Mouse (Mus musculus) kidney, embryonic 14.5 days (tissue): ENCODE data around the gene Gipc3. TPM values are rescaled to one million over a fixed set of nuclear protein-coding genes. Genes with fewer than 3 reads are reported as not detected.

Source experiments
- ATAC-seq: fragments of 200-750 bp; cut with Nextera tagmentation; 2 replicates; pipeline ENCODE4 v1.8.0; 2017; ENCODE audit warnings: moderate number of reproducible peaks, mild to moderate bottlenecking, moderate TSS enrichment, moderate library complexity; ENCODE audit not compliant: low FRiP score, low TSS enrichment
- H3K27ac ChIP-seq: fragments of 300-500 bp; sonication (generic); 2 replicates; pipeline ENCODE4 v1.5.1; 2014; ENCODE audit warnings: low read depth, mild to moderate bottlenecking, low read length, moderate library complexity, mixed read lengths
- H3K27me3 ChIP-seq: fragments of 300-500 bp; sonication (generic); 2 replicates; pipeline ENCODE4 v1.6.1; 2014; ENCODE audit warnings: mild to moderate bottlenecking, low read length; ENCODE audit not compliant: control insufficient read depth, insufficient read depth
- H3K36me3 ChIP-seq: fragments of 300-500 bp; sonication (generic); 2 replicates; pipeline ENCODE4 v1.6.1; 2014; ENCODE audit warnings: low read length, mixed read lengths; ENCODE audit not compliant: control insufficient read depth, insufficient read depth
- H3K4me1 ChIP-seq: fragments of 300-500 bp; sonication (generic); 2 replicates; pipeline ENCODE4 v1.6.1; 2014; ENCODE audit warnings: low read length, mixed read lengths; ENCODE audit not compliant: control insufficient read depth, insufficient read depth
- H3K4me2 ChIP-seq: fragments of 300-500 bp; sonication (generic); replicated peaks from 2 replicates; pipeline ENCODE4 v1.6.1; 2014; ENCODE audit warnings: low read depth, mild to moderate bottlenecking, low read length
- H3K4me3 ChIP-seq: fragments of 300-500 bp; sonication (generic); 2 replicates; pipeline ENCODE4 v1.5.1; 2014; ENCODE audit warnings: mild to moderate bottlenecking, low read length
- H3K9ac ChIP-seq: fragments of 300-500 bp; sonication (generic); 2 replicates; pipeline ENCODE4 v1.6.1; 2014; ENCODE audit warnings: low read depth, mild to moderate bottlenecking, low read length, moderate library complexity
- H3K9me3 ChIP-seq: fragments of 300-500 bp; sonication (generic); 2 replicates; pipeline ENCODE4 v1.6.1; 2016; ENCODE audit warnings: low read length; ENCODE audit not compliant: control insufficient read depth
- WGBS: fragments of 180-500 bp; shearing (Covaris S2); extraction: QIAGEN DNeasy Blood & Tissue Kit; methylation state at CpG from one replicate; pipeline ENCODE4 v1.1.7; 2014; 5-methylcytosine and 5-hydroxymethylcytosine counted together
- polyA plus RNA-seq: library from polyadenylated mRNA; unstranded; fragments of >200 nt; fragmentation: Nextera tagmentation; extraction: Ambion mirVana; gene quantifications from 2 replicates; pipeline ENCODE4 v1.2.1, GENCODE M21; 2014

The Gipc3 gene
- polyA plus RNA-seq, 1 experiment from 2014 or later, result 0.05 TPM

- Histone ChIP-seq H3K27ac (no peak overlapping the region), H3K4me2 (no peak overlapping the region), H3K9ac (no peak overlapping the region), H3K27me3 (peaks cover 22% of the 10 kb centered on the region), H3K4me3 (no peak overlapping the region), H3K4me1 (peaks cover 7% of the 10 kb centered on the region; the same call in 1 of the 2 replicates), H3K9me3 (no peaks in the 10 kb centered on the region), H3K36me3 (no peaks in the 10 kb centered on the region)
- 35% methylated on average over 16 of the region's 16 CpGs for WGBS
- ATAC-seq, result no peak
Measured at GRCm38 (mm10) chr10:81341333-81341949, 1.6 kb downstream of the Gipc3 start.

- peaks cover 22% of the 10 kb centered on the region for H3K27me3 ChIP-seq
- H3K4me3 ChIP-seq, result no peak overlapping the region
- H3K4me2 ChIP-seq, result no peak overlapping the region
- no peak overlapping the region for H3K27ac ChIP-seq
- H3K9me3 ChIP-seq, result no peaks in the 10 kb centered on the region
- WGBS, result 41% methylated on average over 17 of the region's 17 CpGs
- H3K4me1 ChIP-seq, result peaks cover 12% of the 10 kb centered on the region; the same call in 1 of the 2 replicates
- H3K9ac ChIP-seq, result no peak overlapping the region
- ATAC-seq, result no peak
- H3K36me3 ChIP-seq, result no peaks in the 10 kb centered on the region
Measured at GRCm38 (mm10) chr10:81340551-81341332, 2.3 kb downstream of the Gipc3 start.

GRCm38 (mm10) chr10:81336558-81336957 is 6.5 kb downstream of the Gipc3 start:
- no peak for ATAC-seq
- Histone ChIP-seq H3K4me2 (no peak overlapping the region), H3K36me3 (no peaks in the 10 kb centered on the region), H3K9ac (no peak overlapping the region), H3K27ac (peak overlapping the region; percentile 52; the same call in 1 of the 2 replicates), H3K4me3 (no peak overlapping the region), H3K27me3 (peaks cover 9% of the 10 kb centered on the region), H3K9me3 (no peaks in the 10 kb centered on the region), H3K4me1 (peaks cover 26% of the 10 kb centered on the region)
- WGBS, result 70% methylated on average over 4 of the region's 4 CpGs

- H3K9ac ChIP-seq, result no peak overlapping the region
- H3K27me3 ChIP-seq, result peaks cover 9% of the 10 kb centered on the region
- ATAC-seq, result peak; percentile 41
- no peaks in the 10 kb centered on the region for H3K36me3 ChIP-seq
- H3K4me2 ChIP-seq, result no peak overlapping the region; the same call in 1 of the 2 replicates
- 42% methylated on average over 12 of the region's 19 CpGs for WGBS
- no peaks in the 10 kb centered on the region for H3K9me3 ChIP-seq
- H3K4me3 ChIP-seq, result no peak overlapping the region
- H3K27ac ChIP-seq, result peak overlapping the region; percentile 52
- peaks cover 26% of the 10 kb centered on the region for H3K4me1 ChIP-seq
Measured at GRCm38 (mm10) chr10:81335393-81336340, 7.4 kb downstream of the Gipc3 start.

GRCm38 (mm10) chr10:81334324-81334723 is 8.7 kb downstream of the Gipc3 start:
- WGBS, result 50% methylated on average over 11 of the region's 11 CpGs
- 0 out of 2 replicates have a peak, but pooled peaks have one; percentile 1 for ATAC-seq
- Histone ChIP-seq H3K4me1 (peaks cover 32% of the 10 kb centered on the region), H3K9me3 (no peaks in the 10 kb centered on the region), H3K4me3 (no peak overlapping the region), H3K4me2 (no peak overlapping the region), H3K9ac (no peak overlapping the region), H3K36me3 (no peaks in the 10 kb centered on the region), H3K27me3 (peaks cover 9% of the 10 kb centered on the region), H3K27ac (no peak overlapping the region)

GRCm38 (mm10) chr10:81332277-81332676 is 10.8 kb downstream of the Gipc3 start:
- H3K4me2 ChIP-seq, result peak overlapping the region; percentile 29
- H3K27ac ChIP-seq, result no peak overlapping the region
- H3K9ac ChIP-seq, result peak overlapping the region; percentile 42; the same call in 1 of the 2 replicates
- peaks cover 9% of the 10 kb centered on the region for H3K27me3 ChIP-seq
- H3K4me1 ChIP-seq, result peaks cover 42% of the 10 kb centered on the region
- no peak for ATAC-seq
- no peaks in the 10 kb centered on the region; the same call in 1 of the 2 replicates for H3K36me3 ChIP-seq
- 25% methylated on average over 29 of the region's 29 CpGs for WGBS
- H3K4me3 ChIP-seq, result peak overlapping the region; percentile 17
- no peaks in the 10 kb centered on the region for H3K9me3 ChIP-seq

GRCm38 (mm10) chr10:81330007-81330406 is 13.1 kb downstream of the Gipc3 start:
- peaks cover 31% of the 10 kb centered on the region for H3K4me1 ChIP-seq
- ATAC-seq, result no peak
- peaks cover 9% of the 10 kb centered on the region for H3K27me3 ChIP-seq
- 61% methylated on average over 4 of the region's 4 CpGs for WGBS
- peaks cover 23% of the 10 kb centered on the region for H3K36me3 ChIP-seq
- H3K9ac ChIP-seq, result peak overlapping the region; percentile 34; the same call in 1 of the 2 replicates
- H3K27ac ChIP-seq, result peak overlapping the region; percentile 87
- no peaks in the 10 kb centered on the region for H3K9me3 ChIP-seq
- peak overlapping the region; percentile 34; the same call in 1 of the 2 replicates for H3K4me2 ChIP-seq
- peak overlapping the region; percentile 9; the same call in 1 of the 2 replicates for H3K4me3 ChIP-seq

- 62% methylated on average over 10 of the region's 10 CpGs for WGBS
- Histone ChIP-seq H3K9ac (peak overlapping the region; percentile 34; the same call in 1 of the 2 replicates), H3K36me3 (peaks cover 29% of the 10 kb centered on the region), H3K27ac (peak overlapping the region; percentile 87), H3K9me3 (no peaks in the 10 kb centered on the region), H3K4me1 (peaks cover 24% of the 10 kb centered on the region; the same call in 1 of the 2 replicates), H3K27me3 (peaks cover 9% of the 10 kb centered on the region), H3K4me3 (peak overlapping the region; percentile 18; the same call in 1 of the 2 replicates), H3K4me2 (peak overlapping the region; percentile 34)
- ATAC-seq, result peak; percentile 41; the same call in 1 of the 2 replicates
Measured at GRCm38 (mm10) chr10:81329194-81329975, 13.7 kb downstream of the Gipc3 start.
